Mouse (Mus musculus): ENCODE results near the gene Phox2b.

Phox2b gene

GRCm38 (mm10) chr5:67098733-67099323, at the start of gene Phox2b:
Gene Phox2b, minus strand, starts transcription at chr5:67099301.
- DNase-seq (ENCODE audit: low read depth, low spot score), result no peak

- no peak for DNase-seq (ENCODE audit: low read depth, low spot score)
These were observed 43.5 kb upstream of the Phox2b start for GRCm38 (mm10) chr5:67142622-67143021.

DNA sequence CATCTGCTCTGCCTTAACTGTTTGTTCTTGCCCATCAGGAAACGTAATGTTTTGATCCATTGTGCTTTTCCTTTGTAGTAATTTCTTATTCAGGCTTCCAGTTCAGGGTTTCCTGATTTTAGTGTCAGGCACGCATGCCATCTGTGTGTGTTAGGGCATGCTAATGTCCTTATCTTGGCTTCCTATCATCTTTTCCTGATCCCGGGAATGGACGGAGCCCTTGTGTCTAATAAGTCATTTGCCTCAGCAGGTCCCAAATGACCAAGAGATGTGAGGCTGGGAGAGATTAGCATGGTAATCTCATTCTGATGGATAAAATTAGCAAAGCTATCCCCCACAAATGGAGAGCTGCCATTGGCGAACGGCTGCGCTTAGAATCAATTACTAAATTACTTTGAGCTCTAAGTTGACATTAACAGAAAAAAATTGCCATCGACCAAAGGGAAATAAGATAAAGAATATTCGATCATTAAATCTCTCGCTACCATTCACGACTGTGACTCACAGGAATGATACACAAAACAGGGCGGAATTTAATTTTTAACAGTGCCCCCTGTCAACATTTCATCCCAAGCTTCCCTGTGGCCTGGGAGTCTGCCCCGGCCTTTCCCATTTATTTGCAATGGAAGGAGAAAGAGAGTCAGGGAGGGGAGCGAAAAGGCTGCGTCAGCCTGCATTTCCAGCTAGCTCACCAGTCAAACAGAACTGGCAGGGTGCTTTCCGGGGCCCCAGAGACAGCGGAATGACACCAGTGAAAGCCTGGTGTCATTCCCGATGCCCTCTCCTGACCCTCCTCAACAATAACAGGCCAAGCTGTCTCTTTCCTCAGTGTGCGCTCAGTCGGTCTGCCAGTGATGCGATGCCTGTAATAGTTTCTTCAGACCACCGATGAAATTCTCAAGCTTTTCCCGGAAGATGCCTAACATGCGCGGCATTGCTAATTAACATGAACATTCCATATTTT, 40.2 kb upstream of the Phox2b start:
- no peak for DNase-seq (ENCODE audit: low read depth, low spot score)

- DNase-seq (ENCODE audit: low read depth, low spot score), result no peak
These were observed 39.5 kb upstream of the Phox2b start for GRCm38 (mm10) chr5:67138643-67139042.

DNA sequence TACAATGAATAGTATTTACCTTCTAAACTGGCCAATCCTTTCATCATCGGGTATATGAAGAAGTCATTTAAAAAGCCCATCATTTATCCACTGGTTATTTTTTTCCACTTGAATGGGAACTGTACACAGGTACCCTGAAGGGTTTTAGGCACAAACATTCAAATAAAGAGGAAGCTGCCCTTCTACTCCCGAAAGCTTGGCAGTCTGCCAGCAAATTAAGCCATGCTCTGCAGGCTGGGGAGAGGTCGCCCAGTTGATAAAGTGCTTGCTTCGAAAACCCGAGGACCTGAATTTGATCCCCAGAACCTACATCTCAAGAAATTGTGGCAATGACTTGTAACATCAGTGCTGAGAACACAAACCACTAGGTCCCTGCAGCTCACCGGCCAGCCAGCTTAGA, 35.6 kb upstream of the Phox2b start:
- DNase-seq (ENCODE audit: low read depth, low spot score), result no peak

GRCm38 (mm10) chr5:67131671-67132070, 32.6 kb upstream of the Phox2b start:
- no peak for DNase-seq (ENCODE audit: low read depth, low spot score)

DNA sequence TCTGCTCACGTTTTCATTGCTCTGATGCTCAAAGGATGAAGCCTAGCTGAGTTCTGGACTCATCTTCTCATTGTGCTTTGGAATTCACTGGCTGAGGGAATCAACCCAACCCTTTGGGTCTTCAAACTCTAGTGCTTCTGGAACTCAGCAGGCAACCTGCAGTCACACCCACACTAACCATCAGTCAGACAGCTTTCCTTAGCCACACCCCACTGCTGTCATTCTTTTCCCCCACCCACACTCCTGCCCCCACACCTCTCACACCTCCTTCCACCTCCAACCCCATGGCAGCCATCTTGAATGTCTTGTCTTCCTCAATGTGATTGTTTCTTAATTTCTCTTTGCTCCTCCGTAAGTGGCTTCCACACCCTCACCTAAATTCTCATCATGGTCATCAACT, 7.2 kb upstream of the Phox2b start:
- DNase-seq (ENCODE audit: low read depth, low spot score), result no peak

DNA sequence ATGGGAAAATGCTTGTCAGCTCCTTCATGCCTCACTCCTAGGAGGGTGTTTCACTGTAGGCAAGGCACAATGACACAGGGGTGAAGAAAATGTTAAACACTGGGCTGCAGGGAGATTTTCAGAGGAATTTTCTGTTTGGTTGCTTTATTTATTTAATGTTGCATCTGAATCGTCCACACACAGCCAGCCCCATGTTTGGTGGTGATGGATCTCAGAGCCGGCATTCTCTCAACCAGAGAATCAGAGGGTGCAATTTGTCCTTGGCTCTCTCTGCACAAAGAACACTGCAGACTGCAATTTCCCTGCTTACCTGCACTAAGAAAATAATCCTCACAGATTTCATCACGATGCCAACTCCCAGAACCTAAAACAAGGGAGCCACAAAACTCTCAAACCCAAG, 3.9 kb upstream of the Phox2b start:
- no peak for DNase-seq (ENCODE audit: low read depth, low spot score)

DNA sequence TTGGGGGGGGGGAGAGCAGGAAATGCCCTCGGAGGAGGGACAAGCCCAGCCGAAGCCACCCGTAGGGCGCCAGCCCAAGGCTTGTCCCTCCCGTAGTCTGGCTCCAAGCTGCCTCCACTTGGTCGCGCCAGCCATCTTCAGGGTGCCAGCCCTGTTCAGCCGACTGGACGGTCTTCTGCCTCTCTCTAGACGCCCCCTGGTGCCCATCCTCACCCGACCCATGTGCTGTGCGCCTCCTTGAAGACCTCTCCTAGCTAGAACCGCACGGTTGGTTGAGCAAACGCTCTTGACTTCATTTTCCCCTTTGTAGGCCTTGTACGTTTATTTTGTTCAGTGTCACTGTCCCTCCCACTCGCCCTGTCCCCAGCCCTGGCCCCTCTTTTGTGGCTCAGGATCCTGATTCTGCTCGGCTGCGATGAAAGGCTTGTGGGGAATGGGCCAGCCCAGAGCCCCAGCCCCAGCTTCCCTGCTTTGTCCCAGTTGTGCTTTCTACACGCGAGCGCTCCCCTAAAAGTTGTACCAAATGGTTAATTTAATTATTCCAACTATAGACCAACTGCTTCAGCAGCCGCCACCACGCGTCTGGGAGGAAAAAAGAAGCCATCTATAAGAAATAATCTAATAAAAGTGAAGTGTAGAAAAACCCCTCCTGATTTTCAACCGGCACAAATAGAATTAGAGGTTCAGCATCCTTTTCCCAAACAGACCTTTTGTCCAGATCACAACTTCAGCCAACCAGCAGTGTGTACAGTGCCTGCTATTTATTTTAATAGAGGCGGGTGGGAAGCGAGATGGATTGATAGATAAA, 2.9 kb upstream of the Phox2b start:
- DNase-seq (ENCODE audit: low read depth, low spot score), result no peak

DNA sequence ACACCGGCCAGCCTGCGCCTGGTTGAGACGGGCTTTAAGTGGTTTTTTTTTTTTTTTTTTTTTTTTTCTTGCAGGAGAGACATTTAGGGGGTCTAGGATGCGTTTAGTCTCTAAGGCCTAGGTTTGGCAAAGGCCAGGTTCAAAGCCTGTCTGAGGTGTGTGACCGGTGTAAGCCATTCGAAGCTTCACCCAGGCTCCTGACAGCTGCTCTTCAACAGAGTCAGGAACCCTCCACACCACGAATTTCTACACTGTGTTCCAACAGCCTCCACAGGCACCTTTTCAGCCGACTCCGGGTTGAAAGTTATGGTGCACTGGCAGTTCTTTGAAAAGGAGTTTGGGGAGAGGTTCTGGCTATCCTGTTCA, 2.3 kb upstream of the Phox2b start:
- no peak for DNase-seq (ENCODE audit: low read depth, low spot score)

DNA sequence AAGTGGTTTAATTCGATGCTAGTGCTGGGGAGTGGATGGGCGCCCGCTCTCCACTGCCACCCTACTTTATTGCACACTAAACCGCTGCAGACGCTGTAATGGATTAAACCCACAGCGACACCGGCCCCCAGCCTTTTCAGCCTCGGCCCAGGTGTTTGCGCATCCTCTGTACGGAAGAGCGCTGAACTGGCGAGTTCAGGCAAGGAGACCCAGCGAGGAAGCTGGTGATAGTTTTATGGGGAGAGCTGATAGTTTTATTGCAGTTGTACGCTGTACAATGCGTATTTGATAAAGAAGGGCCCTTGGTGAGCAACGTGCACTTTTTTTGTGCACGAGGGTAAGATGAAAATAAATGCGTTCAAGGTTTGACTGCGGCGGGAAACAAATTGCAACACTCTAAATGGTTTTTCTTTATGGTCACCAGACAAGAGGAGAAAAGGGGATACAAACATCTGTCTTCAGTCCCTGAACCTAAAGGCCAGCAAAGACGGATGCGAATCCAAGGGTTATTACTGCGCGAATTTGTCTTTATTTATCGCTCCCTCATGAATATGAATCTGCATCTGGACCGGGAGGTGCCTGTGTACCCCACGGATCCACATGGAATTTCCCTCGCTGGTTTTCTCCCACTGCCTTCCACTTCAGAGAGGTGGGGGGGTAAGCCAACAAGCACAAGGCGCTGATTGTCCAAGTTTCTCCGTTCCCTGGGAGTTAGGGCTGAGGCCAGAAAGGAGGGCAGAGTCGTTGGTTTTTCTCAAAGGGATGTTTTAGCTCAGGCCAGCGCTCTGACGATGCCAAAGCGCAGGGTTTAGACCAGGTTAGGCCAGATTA, 1.7 kb upstream of the Phox2b start:
- no peak for DNase-seq (ENCODE audit: low read depth, low spot score)

DNA sequence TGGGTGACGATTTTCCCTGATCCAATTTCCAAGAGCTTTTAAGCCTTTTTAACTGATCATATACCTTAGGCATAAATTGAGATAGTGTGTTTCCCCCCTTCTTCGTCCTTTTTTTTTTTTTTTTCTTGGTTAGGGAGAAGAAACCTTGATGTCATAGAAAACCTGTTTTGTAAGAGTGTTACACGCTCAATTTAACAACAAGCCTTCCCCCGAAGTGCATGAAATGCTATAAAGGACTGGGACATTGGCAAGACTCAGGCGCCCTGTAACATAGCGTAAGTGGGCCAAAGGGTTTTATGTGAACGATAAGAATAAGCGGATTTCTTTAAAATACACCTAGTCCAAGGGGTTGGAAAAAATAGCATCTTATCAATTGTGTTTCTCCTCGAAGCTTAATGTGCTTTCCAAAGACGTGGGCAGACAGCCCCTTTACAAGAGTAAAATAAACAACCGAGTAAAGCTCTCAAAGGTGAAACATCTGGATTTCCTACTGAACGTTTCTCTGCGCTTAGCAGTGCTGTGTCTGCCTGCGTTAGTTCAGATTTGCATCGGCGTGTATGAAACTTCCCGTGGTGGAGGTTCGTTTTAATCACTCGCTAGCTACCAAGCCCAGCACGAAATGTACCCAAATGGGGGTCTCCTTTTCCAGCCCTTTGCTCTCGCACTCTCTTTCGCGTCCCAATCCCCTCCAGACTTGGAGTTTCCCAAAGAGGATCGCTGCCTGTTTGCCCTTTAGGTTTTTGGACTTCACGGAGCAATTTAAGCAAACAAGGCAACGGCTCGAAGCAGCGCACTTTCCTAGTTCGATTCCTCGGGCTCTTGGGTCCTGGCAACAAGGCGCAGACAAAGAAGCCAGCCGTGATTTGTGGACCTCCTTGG, 531 bp upstream of the Phox2b start:
- DNase-seq (ENCODE audit: low read depth, low spot score), result no peak

DNA sequence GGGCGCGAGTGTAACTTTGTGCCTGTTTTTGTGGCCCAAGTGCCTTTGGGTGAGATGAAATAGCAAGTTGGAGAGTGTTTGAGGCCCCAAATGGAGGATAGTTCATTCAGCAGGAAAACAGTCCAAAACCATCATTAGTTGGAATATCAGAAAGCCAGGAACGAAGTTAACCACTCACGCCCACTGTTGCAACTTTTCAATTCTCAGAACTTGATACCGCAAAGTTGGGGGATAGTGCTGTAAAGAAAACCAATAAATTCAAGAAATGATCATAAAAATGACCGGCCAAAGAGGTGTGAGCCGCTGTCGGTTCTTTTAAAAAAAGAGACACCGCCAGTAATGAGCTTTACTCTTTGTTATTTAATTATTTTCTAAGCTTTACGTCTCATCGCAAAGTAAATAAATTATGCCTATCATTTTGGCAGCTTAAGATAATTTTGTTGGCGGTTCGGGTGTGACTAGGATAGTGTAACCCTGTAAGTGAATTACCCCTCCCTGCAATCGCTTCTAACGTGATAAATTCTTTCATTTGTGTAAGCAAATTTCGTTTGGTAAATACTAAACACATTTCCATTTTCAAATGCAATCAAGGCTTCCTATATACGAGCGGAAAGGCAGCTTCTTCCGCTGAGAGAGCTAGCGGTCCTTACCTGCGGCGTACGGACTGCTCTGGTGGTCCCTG, 909 bp downstream of the Phox2b start:
- no peak for DNase-seq (ENCODE audit: low read depth, low spot score)

DNA sequence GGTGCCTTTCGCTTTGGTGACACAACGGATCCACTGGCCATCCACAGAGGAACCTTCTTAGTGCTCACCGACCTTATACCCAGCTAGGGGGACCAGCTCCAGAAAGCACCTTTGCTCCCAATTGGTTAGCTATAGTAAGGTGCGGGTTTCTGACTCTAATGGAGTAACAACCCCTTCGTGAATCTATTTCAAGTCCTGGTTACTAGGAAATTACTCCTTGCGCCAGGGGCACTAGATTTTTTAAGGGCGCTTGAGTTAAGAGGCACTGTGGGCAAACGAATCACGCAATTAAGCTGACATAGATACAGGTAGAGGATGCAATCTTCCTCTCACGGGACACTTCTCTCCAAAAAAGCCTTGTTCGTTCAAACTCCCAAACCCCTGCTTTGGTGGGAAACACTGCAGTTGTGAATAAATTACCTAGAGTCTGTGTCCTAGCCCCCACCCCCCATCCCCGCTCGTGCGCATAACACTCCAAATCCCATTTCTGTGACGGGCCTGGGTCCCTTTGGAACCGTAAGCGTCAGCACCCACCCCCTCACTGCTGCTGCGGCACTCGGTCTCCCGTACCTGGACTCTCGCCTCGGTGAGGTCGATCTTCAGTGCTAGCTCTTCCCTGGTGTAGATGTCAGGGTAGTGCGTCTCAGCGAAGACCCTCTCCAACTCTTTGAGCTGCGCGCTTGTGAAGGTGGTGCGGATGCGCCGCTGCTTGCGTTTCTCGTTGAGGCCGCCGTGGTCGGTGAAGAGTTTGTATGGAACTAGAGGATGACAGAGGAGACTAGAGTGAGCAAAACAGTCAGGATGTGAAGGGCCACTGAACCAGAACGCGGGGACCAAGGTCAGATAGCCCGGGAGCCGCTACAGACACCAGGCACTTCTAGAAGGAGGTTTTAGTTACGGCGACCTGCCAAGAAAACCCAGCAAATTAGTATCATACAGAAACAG, 1.7 kb downstream of the Phox2b start:
- DNase-seq (ENCODE audit: low read depth, low spot score), result no peak

GRCm38 (mm10) chr5:67096378-67096771, 2.7 kb downstream of the Phox2b start:
- no peak for DNase-seq (ENCODE audit: low read depth, low spot score)

GRCm38 (mm10) chr5:67095651-67096377, 3.3 kb downstream of the Phox2b start:
- DNase-seq (ENCODE audit: low read depth, low spot score), result no peak

- DNase-seq (ENCODE audit: low read depth, low spot score), result no peak
These were observed 3.9 kb downstream of the Phox2b start for GRCm38 (mm10) chr5:67095153-67095552.

DNA sequence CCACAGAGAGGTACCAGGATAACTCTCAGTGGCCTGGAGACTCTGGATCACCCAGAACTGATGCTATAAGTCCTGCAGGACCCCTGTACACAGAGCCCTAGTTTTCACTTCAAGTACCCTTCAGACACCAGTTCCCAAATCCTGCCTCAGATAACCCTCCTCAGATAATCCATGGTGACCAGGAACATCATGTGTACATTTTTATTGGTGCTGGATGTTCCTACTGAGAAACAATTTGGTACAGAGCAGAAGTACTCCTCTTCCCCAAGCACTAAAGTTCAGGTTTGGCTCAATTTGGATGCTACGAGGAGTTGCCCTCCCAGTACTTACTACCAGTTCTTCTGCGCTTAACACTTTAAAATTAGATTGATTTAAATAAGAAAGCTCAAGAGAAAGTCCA, 5.1 kb downstream of the Phox2b start:
- DNase-seq (ENCODE audit: low read depth, low spot score), result no peak

All from retina, postnatal 7 days (tissue).